Mouse (Mus musculus): Measurements from ENCODE around the gene Dnaic1. TPM values are rescaled to one million over a fixed set of nuclear protein-coding genes. Genes with fewer than 3 reads are reported as not detected.

Gene Dnaic1
- polyA plus RNA-seq, 1 experiment from 2014 or later = 1.0 TPM

DNA sequence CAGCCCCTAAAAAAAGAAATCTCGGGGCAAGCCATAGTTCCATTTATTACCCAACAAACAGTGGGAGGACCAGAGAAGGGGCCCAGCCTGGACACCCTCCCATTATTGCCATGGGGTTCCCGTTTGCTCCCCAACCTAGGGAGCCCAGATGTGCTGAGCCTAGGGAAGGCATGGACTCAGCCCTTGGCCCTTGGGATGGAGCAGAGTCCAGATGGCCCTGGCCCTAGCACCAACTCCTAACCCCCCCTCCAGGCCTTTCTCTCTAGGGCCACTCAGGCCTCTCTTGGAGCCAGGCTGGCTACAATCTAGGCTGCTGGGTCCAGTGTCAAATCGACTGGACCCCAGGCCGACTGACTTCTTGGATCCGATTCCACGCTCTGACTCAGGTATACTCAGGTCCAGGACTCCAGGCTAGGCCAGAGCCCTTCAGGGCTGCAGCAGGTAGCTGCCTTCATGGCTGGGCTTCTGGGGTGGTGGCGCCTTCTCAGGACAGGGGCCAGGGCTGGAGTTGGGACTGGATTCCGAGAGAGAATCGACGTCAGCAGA is 68.7 kb downstream of the Dnaic1 start:
- H3K27ac ChIP-seq = no peak overlapping the region
- H3K4me1 ChIP-seq = peaks cover 43% of the 10 kb centered on the region
- H3K36me3 ChIP-seq (ENCODE audit: poor library complexity, severe bottlenecking) = peaks cover 16% of the 10 kb centered on the region; the same call in 1 of the 2 replicates
- H3K9me3 ChIP-seq (replicated peaks) = no peaks in the 10 kb centered on the region
- 93% methylated on average over 10 of the region's 10 CpGs for WGBS
- H3K9ac ChIP-seq = peak overlapping the region; percentile 96
- ATAC-seq = no peak
- peaks cover 11% of the 10 kb centered on the region for H3K27me3 ChIP-seq
- no peak overlapping the region for H3K4me3 ChIP-seq
- peak overlapping the region; percentile 73 for H3K4me2 ChIP-seq

DNA sequence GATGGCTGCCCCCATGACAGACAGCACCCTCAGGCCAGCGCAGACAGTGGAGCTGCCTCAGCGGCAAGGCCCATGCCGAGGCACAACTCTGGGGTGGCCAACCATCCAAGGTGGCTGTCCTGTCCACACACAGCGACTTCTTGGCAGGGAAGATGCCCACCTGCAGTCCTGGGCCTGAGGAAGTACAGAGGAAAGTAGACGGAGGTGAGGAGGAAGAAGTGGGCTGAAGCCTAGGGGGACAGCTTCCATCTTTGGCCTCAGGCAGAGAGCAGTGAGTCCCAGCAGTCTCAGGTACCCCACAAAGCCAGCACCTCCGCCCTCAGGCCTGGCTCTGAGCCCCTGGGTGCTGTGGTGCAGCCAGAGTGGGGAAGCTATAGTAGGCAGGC is 69.2 kb downstream of the Dnaic1 start:
- Histone ChIP-seq H3K4me3 (peak overlapping the region; percentile 66), H3K4me2 (peak overlapping the region; percentile 73), H3K27me3 (peaks cover 11% of the 10 kb centered on the region), H3K9me3 (replicated peaks) (no peaks in the 10 kb centered on the region), H3K36me3 (ENCODE audit: poor library complexity, severe bottlenecking) (peaks cover 16% of the 10 kb centered on the region; the same call in 1 of the 2 replicates), H3K4me1 (peaks cover 43% of the 10 kb centered on the region), H3K27ac (peak overlapping the region; percentile 86; the same call in 1 of the 2 replicates), H3K9ac (peak overlapping the region; percentile 96)
- ATAC-seq = no peak
- WGBS = 77% methylated on average over 6 of the region's 6 CpGs

DNA sequence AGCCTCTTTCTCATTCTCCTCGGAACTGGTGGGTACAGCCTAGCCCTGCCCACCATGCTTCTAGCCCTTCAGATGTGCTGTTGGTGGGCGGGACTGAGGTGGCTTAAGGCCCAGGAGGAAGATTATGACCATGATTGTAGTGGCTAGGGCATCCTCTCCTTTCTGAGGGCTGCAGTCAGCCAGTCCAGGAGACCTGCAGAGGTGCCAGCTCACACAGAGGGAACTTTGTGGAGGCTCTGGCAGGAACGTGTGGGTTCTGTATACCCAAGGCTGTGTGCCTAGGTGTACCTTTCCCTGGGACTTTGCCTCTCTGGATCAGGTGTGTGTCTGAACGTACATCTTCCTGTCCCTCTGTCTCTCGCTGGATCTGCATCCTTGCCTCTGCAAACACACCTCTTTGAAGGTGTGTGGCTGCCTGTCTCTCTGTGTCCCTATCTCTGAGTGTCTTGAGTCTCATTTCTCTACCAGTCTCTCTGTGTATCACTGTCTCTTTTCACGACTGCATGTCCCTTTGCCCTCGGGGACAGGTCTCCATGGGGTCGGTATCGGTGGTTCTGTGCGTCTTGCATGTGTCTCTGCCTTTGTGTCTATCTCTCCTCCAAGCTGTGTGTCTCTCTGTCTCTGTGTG is 69.8 kb downstream of the Dnaic1 start:
- ATAC-seq = 0 out of 2 replicates have a peak, but pooled peaks have one; percentile 9
- Histone ChIP-seq H3K4me3 (peak overlapping the region; percentile 66), H3K4me2 (peak overlapping the region; percentile 73), H3K4me1 (peaks cover 43% of the 10 kb centered on the region), H3K27ac (peak overlapping the region; percentile 86), H3K9ac (peak overlapping the region; percentile 96), H3K36me3 (ENCODE audit: poor library complexity, severe bottlenecking) (peaks cover 16% of the 10 kb centered on the region; the same call in 1 of the 2 replicates), H3K27me3 (peaks cover 8% of the 10 kb centered on the region; the same call in 1 of the 2 replicates), H3K9me3 (replicated peaks) (no peaks in the 10 kb centered on the region)
- 8% methylated on average over 10 of the region's 10 CpGs for WGBS

DNA sequence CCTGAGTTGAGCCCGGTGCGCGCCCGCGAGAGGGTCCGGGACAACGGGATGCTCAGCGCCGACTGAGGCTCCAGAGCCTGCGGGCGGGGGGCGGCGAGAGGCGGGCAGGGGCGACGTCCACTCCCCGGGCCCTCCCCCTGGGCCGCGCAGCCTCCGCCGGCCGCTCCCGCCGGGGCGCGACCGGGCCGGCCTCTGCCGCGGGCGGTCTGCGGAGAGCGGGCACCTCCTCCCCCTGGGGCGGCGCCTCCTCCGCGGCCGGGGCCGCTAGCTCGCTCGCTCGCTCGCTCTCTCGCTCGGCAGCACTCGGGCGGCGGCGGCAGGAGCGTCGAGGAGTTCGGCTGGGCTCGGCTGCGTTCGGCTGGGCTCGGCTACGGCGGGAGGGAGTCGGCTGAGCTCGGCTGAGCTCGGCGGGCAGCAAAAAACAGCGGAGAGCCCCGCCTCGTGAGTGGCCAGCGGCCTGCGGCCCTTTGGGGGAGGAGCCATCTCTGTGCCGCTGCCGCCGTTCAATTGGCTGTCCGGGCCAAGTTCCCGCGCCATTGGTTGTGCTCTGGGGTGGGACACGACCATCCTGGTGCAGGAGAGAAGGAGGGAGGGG is 70.4 kb downstream of the Dnaic1 start, which contains the start of gene Enho:
Gene Enho, minus strand, starts transcription at position 412 of the 595 bp plus-strand sequence.
- peak; percentile 94 for ATAC-seq
- H3K4me3 ChIP-seq = peak within 1 kb of the TSS; percentile 66
- H3K9ac ChIP-seq = peak within 1 kb of the TSS; percentile 96
- WGBS = under 1% methylated on average over 59 of the region's 74 CpGs
- peak within 1 kb of the TSS; percentile 73 for H3K4me2 ChIP-seq
- H3K27me3 ChIP-seq = 0 out of 2 replicates have a peak, but pooled peaks cover 5% of the 10 kb centered on the region
- peak within 1 kb of the TSS; percentile 86 for H3K27ac ChIP-seq
- H3K36me3 ChIP-seq (ENCODE audit: poor library complexity, severe bottlenecking) = peaks cover 16% of the 10 kb centered on the region; the same call in 1 of the 2 replicates
- no peaks in the 10 kb centered on the region for H3K9me3 ChIP-seq (replicated peaks)
- H3K4me1 ChIP-seq = peaks cover 43% of the 10 kb centered on the region

DNA sequence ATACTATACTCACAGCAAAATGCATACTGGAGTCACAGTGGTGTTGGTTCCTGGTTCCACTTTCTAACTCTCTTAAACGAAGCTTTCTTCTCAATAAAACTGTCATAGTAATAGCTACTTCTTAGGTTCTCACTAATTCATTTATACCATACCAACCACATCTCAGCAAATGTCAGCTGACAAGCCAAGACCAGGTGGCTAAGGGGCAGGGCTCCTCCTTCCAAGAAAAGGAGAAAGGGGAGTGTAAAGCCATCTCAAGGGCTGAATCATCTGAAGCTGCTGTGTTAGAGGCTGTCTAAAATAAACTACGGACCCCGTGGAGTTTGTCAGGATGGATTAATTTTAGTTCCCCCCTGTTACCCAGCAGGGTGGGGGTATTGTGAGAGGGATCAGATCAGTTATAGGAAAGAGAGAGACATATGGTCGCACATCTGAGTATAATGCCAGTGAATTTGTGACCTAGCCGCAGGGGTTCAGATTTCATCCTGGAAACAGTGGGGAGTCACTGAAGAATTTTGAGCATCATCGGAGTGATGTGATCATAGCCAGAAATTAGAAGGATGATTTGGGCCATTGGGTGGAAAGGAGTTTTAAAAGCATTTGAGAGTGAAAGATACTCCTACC is 71.7 kb downstream of the Dnaic1 start:
- Histone ChIP-seq H3K9ac (no peak overlapping the region), H3K27me3 (0 out of 2 replicates have a peak, but pooled peaks cover 5% of the 10 kb centered on the region), H3K4me3 (no peak overlapping the region), H3K4me2 (no peak overlapping the region), H3K36me3 (ENCODE audit: poor library complexity, severe bottlenecking) (peaks cover 16% of the 10 kb centered on the region; the same call in 1 of the 2 replicates), H3K9me3 (replicated peaks) (no peaks in the 10 kb centered on the region), H3K27ac (no peak overlapping the region), H3K4me1 (peaks cover 35% of the 10 kb centered on the region)
- 78% methylated on average over 6 of the region's 6 CpGs for WGBS
- ATAC-seq = no peak

DNA sequence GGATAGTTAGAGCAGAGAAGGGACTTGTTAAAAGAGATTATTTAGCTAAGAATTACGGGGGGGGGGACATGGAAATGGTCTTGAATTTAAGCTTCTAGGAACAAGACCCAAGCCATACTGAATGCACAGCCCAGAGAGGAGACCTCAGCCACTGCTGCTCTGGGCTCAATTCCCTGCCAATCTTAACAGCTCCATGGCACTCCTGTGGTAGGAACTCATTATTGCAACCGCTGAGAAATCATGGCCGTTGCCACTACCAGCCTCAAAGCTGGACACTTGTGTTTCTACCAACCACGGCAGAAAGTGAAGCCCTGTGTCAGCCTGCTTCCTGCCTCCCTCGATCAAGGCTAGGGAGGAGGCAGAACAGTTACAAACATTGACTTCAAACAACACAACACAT is 75.9 kb downstream of the Dnaic1 start:
- ATAC-seq = 0 out of 2 replicates have a peak, but pooled peaks have one; percentile 31
- peaks cover 10% of the 10 kb centered on the region for H3K4me1 ChIP-seq
- no peak overlapping the region for H3K4me2 ChIP-seq
- no peak overlapping the region for H3K9ac ChIP-seq
- H3K27me3 ChIP-seq = no peaks in the 10 kb centered on the region
- H3K9me3 ChIP-seq (replicated peaks) = no peaks in the 10 kb centered on the region
- no peaks in the 10 kb centered on the region for H3K36me3 ChIP-seq (ENCODE audit: poor library complexity, severe bottlenecking)
- H3K27ac ChIP-seq = no peak overlapping the region
- WGBS = 32% methylated on average over 5 of the region's 5 CpGs
- H3K4me3 ChIP-seq = no peak overlapping the region

DNA sequence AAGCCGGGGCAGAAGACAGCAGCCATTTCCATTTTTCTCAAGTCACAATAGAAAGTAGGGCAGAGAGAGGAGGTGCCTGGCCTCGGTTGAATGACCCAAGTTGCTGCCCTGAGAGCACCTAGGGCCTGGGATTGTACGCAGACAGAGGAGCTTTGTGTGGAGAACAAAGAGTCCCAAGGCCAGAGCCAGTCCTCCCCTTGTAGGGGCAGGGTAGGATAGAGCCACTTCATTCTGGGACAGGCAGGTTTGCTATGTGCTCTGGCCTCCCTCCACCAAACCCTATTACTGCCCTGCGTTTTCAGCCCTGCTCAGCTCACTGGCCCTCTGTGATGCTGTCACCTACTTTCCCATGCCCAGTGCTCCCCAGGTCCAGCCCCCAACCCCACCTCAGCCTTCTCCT is 78.6 kb downstream of the Dnaic1 start:
- 5% methylated on average over 4 of the region's 4 CpGs for WGBS
- Histone ChIP-seq H3K27me3 (no peaks in the 10 kb centered on the region), H3K4me1 (peaks cover 6% of the 10 kb centered on the region), H3K4me2 (no peak overlapping the region), H3K9me3 (replicated peaks) (no peaks in the 10 kb centered on the region), H3K27ac (no peak overlapping the region), H3K9ac (peak overlapping the region; percentile 19; the same call in 1 of the 2 replicates), H3K36me3 (ENCODE audit: poor library complexity, severe bottlenecking) (no peaks in the 10 kb centered on the region), H3K4me3 (no peak overlapping the region)
- ATAC-seq = no peak

DNA sequence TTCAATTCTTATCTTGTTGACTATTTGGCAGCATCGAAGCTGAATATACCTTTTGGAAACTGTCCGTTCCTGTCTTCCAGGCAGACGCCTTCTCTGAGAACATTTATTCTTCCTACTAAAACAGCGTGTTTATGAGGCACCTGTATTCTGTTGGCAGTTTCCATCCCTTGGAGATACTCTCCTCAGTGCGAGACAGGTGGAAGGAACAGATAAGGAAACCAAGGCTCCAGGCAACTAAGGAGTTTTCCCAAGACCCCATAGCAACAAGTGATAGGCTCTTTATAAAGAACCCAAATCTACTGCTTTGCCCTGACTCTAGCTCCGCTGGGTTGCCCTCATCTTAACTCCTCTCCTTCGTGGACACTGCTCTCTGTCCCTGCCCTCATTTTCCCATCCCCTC is 79.1 kb downstream of the Dnaic1 start:
- Histone ChIP-seq H3K4me2 (no peak overlapping the region), H3K27me3 (no peaks in the 10 kb centered on the region), H3K4me3 (no peak overlapping the region), H3K4me1 (peaks cover 6% of the 10 kb centered on the region), H3K36me3 (ENCODE audit: poor library complexity, severe bottlenecking) (no peaks in the 10 kb centered on the region), H3K27ac (no peak overlapping the region), H3K9me3 (replicated peaks) (no peaks in the 10 kb centered on the region), H3K9ac (no peak overlapping the region)
- ATAC-seq = no peak
- 63% methylated on average over 7 of the region's 7 CpGs for WGBS

DNA sequence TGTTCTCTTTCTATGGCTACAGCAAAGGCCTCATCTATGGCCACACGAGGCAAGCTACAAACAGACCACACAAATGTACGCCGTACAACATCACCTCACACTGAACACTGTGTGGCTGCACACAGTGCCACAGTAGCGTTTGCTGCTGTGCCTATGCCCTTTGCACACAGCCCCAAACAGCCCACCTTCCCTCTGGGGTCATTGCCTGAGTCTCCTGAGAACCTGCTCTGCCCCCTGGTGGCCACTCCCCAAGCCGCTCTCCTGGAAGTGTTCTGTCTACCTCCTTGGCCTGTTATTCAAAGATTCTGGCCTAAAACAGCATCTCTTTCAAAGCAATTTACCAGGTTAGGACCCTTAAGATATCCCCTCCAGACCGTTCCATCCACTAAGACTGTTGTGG is 83.7 kb downstream of the Dnaic1 start:
- Histone ChIP-seq H3K4me3 (no peak overlapping the region), H3K36me3 (ENCODE audit: poor library complexity, severe bottlenecking) (peaks cover 26% of the 10 kb centered on the region), H3K9me3 (replicated peaks) (no peaks in the 10 kb centered on the region), H3K4me2 (no peak overlapping the region), H3K27me3 (no peaks in the 10 kb centered on the region), H3K27ac (no peak overlapping the region), H3K9ac (no peak overlapping the region), H3K4me1 (peaks cover 11% of the 10 kb centered on the region)
- peak; percentile 75 for ATAC-seq
- WGBS = 31% methylated on average over 6 of the region's 6 CpGs

DNA sequence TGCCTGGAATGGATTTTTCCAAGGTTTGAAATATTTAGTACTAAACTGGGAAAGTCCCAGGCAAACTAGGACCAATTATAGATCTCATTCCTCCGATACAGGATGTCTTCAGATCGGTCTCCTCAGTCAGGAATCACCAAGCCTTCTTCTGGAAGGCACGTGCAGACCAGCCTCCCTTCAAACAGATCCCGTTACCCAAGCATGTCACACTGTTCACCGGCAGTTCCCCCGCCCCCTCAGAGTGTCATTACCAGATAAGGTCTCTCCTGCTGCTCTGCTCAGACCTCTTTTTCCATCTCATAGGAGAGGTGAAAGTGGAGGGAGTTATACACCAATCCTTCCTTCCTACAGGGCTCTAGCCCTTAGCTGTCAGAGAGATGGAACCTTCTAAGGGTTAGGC is 84.2 kb downstream of the Dnaic1 start:
- H3K9me3 ChIP-seq (replicated peaks) = no peaks in the 10 kb centered on the region
- H3K4me2 ChIP-seq = no peak overlapping the region
- H3K4me1 ChIP-seq = peaks cover 13% of the 10 kb centered on the region
- H3K27me3 ChIP-seq = no peaks in the 10 kb centered on the region
- WGBS = 63% methylated on average over 6 of the region's 6 CpGs
- no peak overlapping the region for H3K27ac ChIP-seq
- ATAC-seq = no peak
- H3K9ac ChIP-seq = no peak overlapping the region
- peaks cover 30% of the 10 kb centered on the region for H3K36me3 ChIP-seq (ENCODE audit: poor library complexity, severe bottlenecking)
- no peak overlapping the region for H3K4me3 ChIP-seq

DNA sequence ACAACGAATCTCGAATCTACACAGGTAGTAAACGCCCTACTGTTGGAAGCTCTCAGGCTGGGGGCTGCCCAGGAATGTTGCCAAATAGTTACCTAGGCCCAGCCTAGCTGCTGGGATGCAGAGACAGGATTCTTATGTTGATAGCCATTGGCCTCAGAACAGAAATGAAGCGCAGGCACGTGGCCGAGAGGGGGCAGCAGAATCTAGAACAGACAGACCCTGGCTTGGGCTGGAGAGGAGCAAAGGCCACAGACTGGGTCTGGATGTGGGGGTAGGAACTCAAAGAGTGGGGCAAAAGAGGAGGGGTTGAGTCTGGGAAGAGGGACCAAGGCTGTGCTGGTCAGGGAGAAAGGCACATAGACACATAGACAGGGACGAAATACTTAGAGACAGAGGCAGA is 84.6 kb downstream of the Dnaic1 start:
- peaks cover 17% of the 10 kb centered on the region for H3K4me1 ChIP-seq
- H3K9ac ChIP-seq = no peak overlapping the region
- H3K9me3 ChIP-seq (replicated peaks) = no peaks in the 10 kb centered on the region
- H3K4me2 ChIP-seq = no peak overlapping the region
- H3K36me3 ChIP-seq (ENCODE audit: poor library complexity, severe bottlenecking) = peaks cover 35% of the 10 kb centered on the region
- H3K27ac ChIP-seq = 0 out of 2 replicates have a peak overlapping the region, but pooled peaks have one; percentile 35
- ATAC-seq = peak; percentile 43
- H3K4me3 ChIP-seq = no peak overlapping the region
- 12% methylated on average over 7 of the region's 7 CpGs for WGBS
- H3K27me3 ChIP-seq = no peaks in the 10 kb centered on the region

DNA sequence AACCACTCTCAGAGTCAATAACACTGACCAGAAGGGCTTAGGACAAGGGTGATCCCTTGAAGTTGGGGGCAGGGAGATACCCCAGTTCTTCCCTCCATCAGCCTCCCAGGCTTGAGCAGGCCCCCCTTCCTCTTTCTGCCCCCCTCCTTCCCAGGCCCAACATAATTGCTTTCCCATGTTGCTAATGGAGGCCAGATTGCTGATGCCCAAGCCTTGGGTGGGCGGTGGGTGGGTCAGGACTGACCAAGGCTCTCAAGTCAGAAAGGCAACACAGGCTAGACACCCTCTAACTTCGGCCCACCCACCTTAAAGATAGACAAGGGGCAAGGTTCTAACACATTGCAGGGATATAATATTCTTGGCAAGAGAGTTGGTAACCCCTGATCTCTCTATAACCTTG is 86.0 kb downstream of the Dnaic1 start:
- no peak overlapping the region for H3K4me3 ChIP-seq
- no peaks in the 10 kb centered on the region for H3K9me3 ChIP-seq (replicated peaks)
- WGBS = 75% methylated on average over 2 of the region's 2 CpGs
- peaks cover 31% of the 10 kb centered on the region for H3K4me1 ChIP-seq
- no peak overlapping the region for H3K4me2 ChIP-seq
- H3K9ac ChIP-seq = no peak overlapping the region
- H3K36me3 ChIP-seq (ENCODE audit: poor library complexity, severe bottlenecking) = peaks cover 43% of the 10 kb centered on the region
- no peak for ATAC-seq
- no peaks in the 10 kb centered on the region for H3K27me3 ChIP-seq
- H3K27ac ChIP-seq = no peak overlapping the region

Measured in forebrain, embryonic 13.5 days (tissue).